Mouse (Mus musculus) right cerebral cortex, postnatal 10 days (tissue): ENCODE data around the gene Vav3.
A peak's percentile ranks its signal among the peaks of the same experiment; 100 is the strongest.

Experiments used
- DNase-seq, 2 experiments: peaks; one replicate each; pipeline ENCODE4 v3.0.0; 2021; ENCODE audit warnings: low spot score in 2 of 2

Gene Vav3

GRCm38 (mm10) chr3:109340274-109341070, at the start of gene Vav3:
TSS of gene Vav3 (plus strand) at chr3:109340653.
- DNase-seq: peak; percentile 59 to 71

GRCm38 (mm10) chr3:109298857-109299256, 41.6 kb upstream of the Vav3 start:
- no peak for DNase-seq

- no peak for DNase-seq
These were observed 41.0 kb upstream of the Vav3 start for GRCm38 (mm10) chr3:109299303-109300074.

GRCm38 (mm10) chr3:109302059-109302458, 38.4 kb upstream of the Vav3 start:
- DNase-seq: no peak

GRCm38 (mm10) chr3:109307406-109307805, 33.0 kb upstream of the Vav3 start:
- DNase-seq: peak; percentile 43 to 59

GRCm38 (mm10) chr3:109308468-109308867, 32.0 kb upstream of the Vav3 start:
- no peak for DNase-seq

GRCm38 (mm10) chr3:109309317-109310265, 30.9 kb upstream of the Vav3 start:
- DNase-seq: no peak

GRCm38 (mm10) chr3:109311172-109311824, 29.2 kb upstream of the Vav3 start:
- no peak for DNase-seq

- no peak for DNase-seq
These were observed 28.6 kb upstream of the Vav3 start for GRCm38 (mm10) chr3:109311875-109312274.

- no peak for DNase-seq
These were observed 27.0 kb upstream of the Vav3 start for GRCm38 (mm10) chr3:109313501-109313900.

- DNase-seq: no peak
These were observed 18.2 kb upstream of the Vav3 start for GRCm38 (mm10) chr3:109322225-109322624.

GRCm38 (mm10) chr3:109323447-109324300, 16.8 kb upstream of the Vav3 start:
- no peak for DNase-seq

GRCm38 (mm10) chr3:109327128-109327527, 13.3 kb upstream of the Vav3 start:
- DNase-seq: peak in 1 of 2 experiments; percentile 33

GRCm38 (mm10) chr3:109332755-109333154, 7.7 kb upstream of the Vav3 start:
- no peak for DNase-seq

- DNase-seq: no peak
These were observed 5.0 kb upstream of the Vav3 start for GRCm38 (mm10) chr3:109335470-109335869.

GRCm38 (mm10) chr3:109339290-109339689, 1.2 kb upstream of the Vav3 start:
- DNase-seq: no peak

- DNase-seq: peak; percentile 26 to 48
These were observed 546 bp upstream of the Vav3 start for GRCm38 (mm10) chr3:109339941-109340273.

GRCm38 (mm10) chr3:109341071-109341480, 623 bp downstream of the Vav3 start:
- DNase-seq: no peak

GRCm38 (mm10) chr3:109341631-109342030, 1.2 kb downstream of the Vav3 start:
- no peak for DNase-seq

- no peak for DNase-seq
These were observed 11.7 kb downstream of the Vav3 start for GRCm38 (mm10) chr3:109351956-109352684.
